Mouse (Mus musculus): ENCODE measurements around the gene Olfr506.

DNA sequence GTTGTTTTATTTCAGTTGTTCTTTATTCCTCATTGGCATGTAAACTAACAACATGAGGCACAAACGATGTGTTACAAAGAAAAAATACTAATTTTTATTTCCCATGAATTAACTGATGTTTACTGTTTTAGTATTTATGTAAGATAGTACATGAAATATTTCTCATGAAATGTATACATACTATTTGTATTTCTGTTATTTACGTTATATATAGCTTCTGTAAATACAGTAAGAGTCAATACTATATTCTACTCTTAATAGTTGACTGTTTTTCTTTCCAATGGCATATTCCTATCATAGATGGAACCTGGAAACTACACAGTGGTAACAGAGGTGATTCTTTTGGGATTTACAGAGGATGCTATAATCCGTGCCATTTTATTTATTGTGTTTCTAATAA lies 19.1 kb downstream of the Olfr506 start, which contains the start of gene Olfr508:
- TF ChIP-seq CTCF (IDR thresholded peaks at IDR 0.05; ENCODE audit: low read depth, low read length) (no peak), TAL1 (conservative IDR thresholded peaks at IDR 0.05; ENCODE audit: low read depth, low read length) (no peak), POLR2AphosphoS5 (IDR thresholded peaks at IDR 0.05; ENCODE audit: insufficient replicate concordance, low read depth, low read length) (no peak)

Data from G1E (cell line).